Mouse (Mus musculus) megakaryocyte, embryonic 14.5 days (primary cell): ENCODE results near the gene Rnf126.

ENCODE experiments used
- FLI1 ChIP-seq: IDR thresholded peaks from 2 replicates; pipeline ENCODE4 v1.6.1; 2012; ENCODE audit warnings: low read length, inconsistent platforms, mixed read lengths
- GATA1 ChIP-seq: IDR thresholded peaks from 3 replicates; pipeline ENCODE4 v1.6.1; 2012; ENCODE audit warnings: mixed read lengths, low read length, inconsistent platforms, borderline replicate concordance

DNA sequence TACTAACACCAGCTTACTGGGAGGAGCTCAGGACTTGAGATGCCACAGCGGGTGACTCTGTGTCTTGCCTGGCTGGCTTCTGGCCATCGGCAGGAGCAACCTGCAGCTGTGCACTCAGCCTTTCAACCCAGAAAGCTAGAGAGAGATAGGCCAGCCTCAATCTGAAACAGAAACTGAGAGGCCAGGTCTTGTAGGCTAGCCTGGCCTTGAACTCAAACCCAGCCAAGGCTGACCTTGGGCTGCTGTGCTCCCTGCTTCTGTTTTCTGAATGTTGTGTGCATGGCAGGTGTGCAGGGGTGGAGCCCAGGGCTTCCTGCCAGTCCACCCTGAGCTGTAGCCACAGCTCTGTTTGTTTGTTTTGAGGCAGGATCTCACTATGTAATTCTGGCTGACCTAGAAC, 6.5 kb upstream of the Rnf126 start:
- no peak for TF ChIP-seq GATA1
- no peak for TF ChIP-seq FLI1
